Mouse (Mus musculus) gastrocnemius, postnatal 36 days (tissue): ENCODE measurements around the gene Wap. TPM values are rescaled to one million over a fixed set of nuclear protein-coding genes. Genes with fewer than 3 reads are reported as not detected.
"Not testable (repeated sequence)": the region's sequence is repeated elsewhere in the genome, so short reads cannot be mapped to it uniquely, and the experiment has no call there.

Experiments used
- DNase-seq, 2 experiments: peaks; one replicate each; pipeline ENCODE4 v3.0.0; 2022
- intact Hi-C: fragments of 180-260 bp; cut with DNase I; formaldehyde crosslinking; loops from one replicate; pipeline ENCODE4 v1.15.1; 2025
- long read RNA-seq, 2 experiments: library from polyadenylated mRNA; stranded (forward); transcript quantifications; one replicate each; pipeline ENCODE4 v2.0.0; 2021
- total RNA-seq, 2 experiments: library from RNA; stranded (reverse); gene quantifications; 2 replicates each; pipeline ENCODE4 v1.2.3; 2021

Gene Wap
- total RNA-seq: not detected
- long read RNA-seq, experiment 1: 0 reads
- long read RNA-seq, experiment 2: 0 reads

DNA sequence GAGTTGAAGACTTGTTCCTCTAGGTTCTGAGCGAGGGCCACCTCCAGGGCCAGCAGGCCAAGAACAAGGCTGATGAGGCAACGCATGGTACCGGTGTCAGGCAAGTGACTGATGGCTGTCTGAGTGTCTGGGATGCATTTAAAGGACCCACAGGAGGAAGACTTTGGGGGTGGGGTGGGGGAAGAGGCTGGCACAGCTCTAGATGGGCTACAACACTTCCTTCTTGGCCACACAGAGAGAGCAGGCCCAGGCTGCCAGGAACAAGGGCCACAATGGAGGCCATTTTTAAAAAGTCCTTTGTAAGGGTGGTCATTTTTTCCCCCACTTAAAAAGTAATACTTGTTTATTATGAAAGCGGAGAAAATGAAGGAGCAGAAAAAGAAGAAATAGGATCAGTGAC lies at the start of gene Wap:
Gene Wap (minus strand): TSS at position 101 of the 400 bp plus-strand sequence.
- intact Hi-C loops: no loop called here

DNA sequence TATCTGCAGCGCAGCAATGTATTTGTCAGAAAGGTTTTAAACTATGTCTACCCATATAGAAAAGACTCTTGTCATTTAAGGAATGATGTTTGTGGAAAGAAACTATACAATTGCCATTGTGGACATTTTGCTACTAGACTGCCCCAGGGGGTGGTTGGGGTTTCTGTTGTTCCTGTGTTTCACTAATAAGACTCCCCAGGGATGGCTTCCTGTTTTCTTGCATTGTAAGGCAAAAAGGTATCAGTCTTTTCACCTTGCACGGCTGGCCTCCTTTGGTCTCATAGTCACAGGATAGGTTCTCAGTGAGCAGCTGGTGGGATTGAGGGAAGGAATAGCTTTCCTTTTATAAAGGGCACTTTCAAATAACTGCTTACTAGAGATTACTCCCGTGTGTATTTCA lies 46.3 kb upstream of the Wap start:
- intact Hi-C loops: no loop called here
- DNase-seq: no peak

More for the DNA sequence above, at the start of gene Wap:
- no peak for DNase-seq

DNA sequence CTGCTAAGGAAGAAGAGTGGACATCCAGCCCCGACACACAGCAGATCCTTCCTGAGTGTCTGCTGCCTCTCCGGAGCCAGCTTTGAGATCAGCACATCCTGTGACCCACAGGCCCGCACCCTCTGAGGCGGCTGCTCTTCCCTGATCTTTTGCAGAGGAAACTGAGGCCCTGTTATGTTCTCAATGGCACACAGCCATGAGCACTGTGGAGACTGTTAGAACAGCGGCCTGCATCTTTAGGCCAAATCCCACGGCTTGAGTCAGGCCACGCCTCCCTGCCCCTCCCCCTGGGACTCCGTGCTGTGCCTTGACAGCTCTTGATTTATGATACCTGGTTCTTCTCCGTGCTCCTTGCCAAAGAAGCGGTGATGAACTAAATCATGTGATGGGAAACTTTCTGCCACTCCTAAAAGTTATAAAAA lies 42.0 kb upstream of the Wap start:
- DNase-seq: peak; percentile 31 to 59
- intact Hi-C loops: no loop called here

DNA sequence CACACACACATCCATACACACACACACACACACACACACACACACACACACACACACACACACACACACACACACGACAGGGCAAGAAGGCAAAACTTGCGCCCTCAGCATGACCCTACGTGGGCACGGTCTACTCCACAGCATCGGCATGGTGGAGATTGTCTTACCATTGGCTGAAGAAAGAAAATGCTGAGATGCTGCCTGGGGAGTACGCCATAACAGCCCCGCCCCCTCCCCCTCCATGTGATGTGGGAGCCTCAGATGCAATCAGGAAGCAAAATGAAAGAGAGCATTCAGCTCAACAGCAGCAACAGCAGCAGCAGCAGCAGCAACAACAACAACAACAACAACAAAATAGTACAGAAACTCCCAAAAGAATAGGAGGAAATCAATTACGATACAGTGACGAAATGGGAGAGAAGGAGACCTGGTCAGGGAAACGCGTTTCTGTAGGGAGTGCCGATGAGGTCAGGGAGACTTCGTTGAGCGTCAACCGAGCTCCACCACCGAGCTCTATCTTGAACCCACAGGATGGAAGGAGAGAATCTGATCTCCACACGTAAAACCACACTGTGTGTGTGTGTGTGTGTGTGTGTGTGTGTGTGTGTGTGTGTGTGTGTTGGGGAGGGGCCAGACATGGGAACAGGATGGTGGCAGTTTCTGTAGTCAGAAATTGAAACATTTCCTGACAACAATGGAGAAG lies 41.4 kb upstream of the Wap start:
- intact Hi-C loops: no loop called here

DNA sequence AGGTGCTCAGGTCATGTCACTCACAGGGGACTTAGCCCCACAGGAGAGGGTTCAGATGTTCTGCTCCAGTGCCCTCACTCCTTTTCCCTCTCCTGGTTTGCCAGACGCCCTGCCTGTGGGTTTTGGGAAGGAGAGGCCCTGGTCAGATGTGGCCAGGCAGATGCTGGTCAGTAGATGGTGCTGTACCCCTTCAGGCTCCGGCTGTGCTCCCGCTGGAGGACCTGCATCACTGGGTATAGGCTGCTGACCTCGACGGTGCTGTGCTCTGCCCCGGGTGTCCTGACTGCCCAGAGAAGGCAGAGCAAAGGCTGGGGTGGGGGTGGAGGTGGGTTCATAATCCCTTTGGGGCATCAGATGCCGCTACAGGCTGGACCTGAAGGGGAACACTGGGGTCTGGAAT lies 39.1 kb upstream of the Wap start:
- intact Hi-C loops: no loop called here
- DNase-seq: no peak

More for the DNA sequence above, 41.4 kb upstream of the Wap start:
- no peak for DNase-seq

DNA sequence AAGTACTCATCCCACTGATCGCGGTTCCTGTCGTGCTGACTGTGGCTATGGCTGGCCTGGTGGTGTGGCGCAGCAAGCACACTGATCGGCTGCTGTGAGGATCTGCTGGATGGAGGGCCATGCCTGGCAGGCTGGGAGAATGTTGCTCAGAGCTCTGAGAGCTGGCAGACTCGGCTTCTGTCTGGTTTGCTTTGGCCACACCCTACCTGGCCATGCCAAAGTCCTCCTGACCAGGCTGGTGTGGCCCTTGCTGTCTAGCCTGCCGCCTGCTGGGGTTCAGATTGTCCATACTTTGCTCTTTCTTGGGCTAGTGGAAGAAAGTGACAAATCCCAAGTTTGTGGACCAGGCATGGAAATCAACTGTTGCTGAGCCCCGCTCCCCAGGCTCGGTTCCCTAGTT lies 38.2 kb upstream of the Wap start:
- DNase-seq: no peak
- intact Hi-C loops: no loop called here

DNA sequence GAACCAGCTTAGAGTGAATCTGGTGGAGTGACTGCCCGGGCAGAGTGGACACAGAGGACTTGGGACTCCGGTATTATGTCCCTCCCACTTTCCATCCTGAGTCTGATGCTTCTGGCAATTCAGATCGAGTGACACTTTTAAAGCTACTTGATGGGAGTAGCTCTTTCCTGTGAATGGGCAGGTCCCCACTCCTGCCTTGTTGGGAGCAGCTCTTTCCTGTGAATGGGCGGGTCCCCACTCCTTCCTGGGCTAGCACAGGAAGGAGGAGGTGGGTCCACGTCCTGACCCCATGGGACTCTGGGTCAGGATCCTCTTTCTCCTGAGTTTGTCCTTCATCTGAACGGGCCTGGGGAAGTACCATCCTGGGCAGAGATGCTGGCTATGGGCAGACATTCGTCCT lies 37.0 kb upstream of the Wap start:
- intact Hi-C loops: no loop called here
- DNase-seq: no peak

DNA sequence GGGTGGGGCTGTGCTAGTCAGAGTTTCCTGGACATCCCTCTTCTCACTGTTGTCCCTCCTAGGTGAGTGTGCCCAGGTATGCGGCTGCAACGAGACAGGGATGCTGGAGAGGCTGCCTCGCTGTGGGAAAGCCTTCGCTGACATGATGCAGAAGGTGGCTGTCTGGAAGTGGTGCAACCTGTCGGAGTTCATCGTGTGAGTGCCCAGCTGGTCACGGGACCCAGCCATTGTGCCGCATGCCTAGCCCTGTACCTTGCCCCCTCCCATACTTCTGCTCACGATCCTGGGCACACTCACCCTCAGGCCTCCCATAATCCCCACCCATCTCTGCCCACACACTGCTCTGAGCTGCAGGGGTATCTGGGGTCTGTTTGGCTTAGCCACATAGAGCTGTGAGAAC lies 36.3 kb upstream of the Wap start:
- intact Hi-C loops: no loop called here
- DNase-seq: no peak

DNA sequence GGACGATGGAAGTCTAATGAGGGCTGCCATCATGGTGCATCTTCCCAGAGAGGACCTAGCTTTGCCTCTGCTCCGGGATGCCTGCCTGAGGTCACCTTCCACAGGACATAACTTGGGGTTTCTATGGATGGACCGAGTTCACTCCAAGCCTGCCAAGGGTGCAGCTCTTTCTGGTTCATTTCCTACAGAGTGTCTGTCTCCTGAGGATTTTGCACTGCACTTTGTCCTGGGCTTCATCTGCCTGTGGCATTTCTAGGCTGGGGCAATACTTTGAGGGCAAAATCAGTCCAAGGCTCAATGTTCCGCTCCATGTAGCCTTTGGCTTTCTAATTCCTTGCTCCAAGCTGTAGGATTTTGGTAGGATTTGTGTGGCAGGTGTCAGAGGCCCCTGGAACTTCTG lies 32.4 kb upstream of the Wap start:
- intact Hi-C loops: no loop called here
- no peak for DNase-seq

DNA sequence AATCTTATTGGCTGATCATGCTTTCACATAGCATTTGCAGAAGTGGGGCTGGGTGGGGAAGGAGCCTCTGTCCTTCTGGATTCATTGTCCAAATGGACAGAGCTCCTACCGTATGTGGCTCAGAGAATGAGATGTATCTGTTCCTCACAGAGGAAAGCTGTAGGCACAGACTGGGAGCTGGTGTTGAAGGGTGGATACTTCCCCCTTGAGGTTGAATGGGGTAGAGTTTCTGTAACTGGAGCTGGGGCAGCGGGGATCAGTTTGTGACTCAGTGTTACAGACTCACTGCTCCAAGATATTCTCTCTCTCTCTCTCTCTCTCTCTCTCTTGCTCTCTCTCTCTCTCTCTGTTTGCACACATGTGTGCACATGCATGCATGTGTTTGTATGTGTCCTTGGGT lies 31.6 kb upstream of the Wap start:
- intact Hi-C loops: no loop called here
- no peak for DNase-seq

DNA sequence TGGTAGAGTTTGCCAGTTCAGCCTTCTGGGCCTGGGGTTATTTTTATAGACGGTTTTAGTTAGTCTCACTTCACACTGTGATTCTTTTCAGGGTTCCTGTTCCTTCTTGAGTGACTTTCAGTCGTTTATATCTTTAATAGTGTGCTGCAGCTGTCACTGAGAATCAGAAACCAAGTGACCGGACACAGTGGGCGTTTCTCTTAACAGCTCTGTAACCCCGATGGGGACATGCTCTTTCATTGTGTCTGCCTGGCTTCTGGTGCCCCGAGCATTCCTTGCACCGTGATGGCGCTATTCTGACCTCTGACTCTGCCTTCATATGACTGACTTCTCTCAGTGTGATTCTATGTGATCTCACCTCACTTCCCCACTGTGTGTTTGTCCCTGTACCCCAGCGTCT lies 30.6 kb upstream of the Wap start:
- DNase-seq: no peak
- intact Hi-C loops: no loop called here

DNA sequence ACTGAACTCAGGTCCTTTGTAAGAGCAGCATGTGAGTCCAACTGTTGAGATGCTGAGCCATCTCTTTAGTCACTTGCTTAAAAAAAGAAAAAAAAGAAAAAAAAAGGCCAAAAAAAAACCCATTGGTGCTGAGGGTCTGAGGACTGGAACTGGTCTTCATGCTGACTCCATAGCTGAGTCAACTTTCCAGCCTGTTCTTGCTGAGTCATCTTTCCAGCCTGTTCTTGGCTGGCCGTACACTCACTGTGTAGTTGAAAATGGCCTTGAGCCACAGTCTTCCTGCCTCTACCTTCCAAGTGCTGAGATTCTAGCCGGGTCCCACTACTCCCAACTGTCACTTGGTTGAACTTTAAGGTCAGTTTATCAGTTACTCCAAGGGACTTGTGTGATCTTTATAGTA lies 28.2 kb upstream of the Wap start:
- no peak for DNase-seq
- intact Hi-C loops: no loop called here

DNA sequence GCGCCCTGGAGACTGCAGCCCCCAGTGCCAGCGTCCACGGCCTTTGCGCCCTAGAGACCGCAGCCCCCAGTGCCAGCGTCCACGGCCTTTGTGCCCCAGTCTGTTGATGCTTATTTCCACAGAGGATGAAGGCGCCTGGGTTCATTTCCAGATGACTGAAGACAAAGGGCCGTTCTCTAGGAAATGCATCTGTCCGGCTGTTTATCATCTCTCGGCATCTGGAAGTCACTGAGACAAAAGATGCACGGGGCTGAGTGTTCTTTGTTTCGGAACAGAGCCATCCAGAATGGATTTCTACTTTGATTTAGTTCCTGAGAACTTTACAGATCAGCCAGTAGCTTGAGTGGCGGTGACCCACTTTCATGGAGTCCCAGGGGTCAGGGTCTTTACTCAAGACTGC lies 22.8 kb upstream of the Wap start:
- DNase-seq: no peak
- intact Hi-C loops: no loop called here

DNA sequence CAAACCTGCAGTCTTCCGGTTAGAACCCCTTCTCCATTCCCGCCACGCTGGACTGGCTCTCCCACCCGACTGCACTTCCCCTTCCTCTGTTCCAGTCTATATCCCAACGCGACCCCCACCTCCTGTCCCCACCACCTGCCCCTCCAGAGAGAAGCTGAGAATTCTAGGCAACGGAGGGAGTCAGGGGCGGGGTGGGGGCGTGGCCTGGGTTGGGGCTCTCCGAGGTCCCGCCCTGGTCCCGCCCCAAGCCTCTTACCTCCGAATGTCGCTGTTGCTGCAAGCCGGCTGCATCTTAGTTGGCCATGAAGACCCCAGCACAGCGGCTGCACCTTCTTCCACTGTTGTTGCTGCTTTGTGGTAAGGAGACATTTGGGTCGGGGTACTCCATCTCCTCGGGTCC lies 19.8 kb upstream of the Wap start, which contains the start of gene Ramp3:
Gene Ramp3 (plus strand): TSS at position 251 of the 400 bp plus-strand sequence.
- intact Hi-C loops: loop anchor here (5.0 kb wide), 1 partner anchor 484 kb away; no protein-coding TSS in a partner anchor
- no peak for DNase-seq

DNA sequence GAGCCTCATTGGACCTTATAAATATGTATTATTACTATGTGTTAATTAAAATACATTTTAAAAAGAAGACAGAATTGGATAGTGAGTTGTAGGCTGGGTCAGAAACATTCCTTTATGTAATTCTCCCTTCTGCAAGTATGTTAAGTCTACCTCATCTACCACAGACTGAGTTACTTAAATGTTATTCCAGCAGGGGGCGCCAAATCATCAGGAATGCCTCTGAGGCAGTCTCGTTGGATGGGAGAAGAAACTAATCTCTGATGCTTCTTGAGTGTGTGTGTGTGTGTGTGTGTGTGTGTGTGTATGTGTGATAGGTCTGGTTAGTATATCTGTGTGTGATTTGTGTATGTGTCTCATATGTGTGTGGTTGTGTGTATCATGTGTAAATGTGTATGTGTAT lies 16.5 kb upstream of the Wap start:
- intact Hi-C loops: loop anchor here (1.0 to 5.0 kb wide), 2 partner anchors 113 to 487 kb away; no protein-coding TSS in a partner anchor
- peak in 1 of 2 experiments; percentile 69 for DNase-seq

DNA sequence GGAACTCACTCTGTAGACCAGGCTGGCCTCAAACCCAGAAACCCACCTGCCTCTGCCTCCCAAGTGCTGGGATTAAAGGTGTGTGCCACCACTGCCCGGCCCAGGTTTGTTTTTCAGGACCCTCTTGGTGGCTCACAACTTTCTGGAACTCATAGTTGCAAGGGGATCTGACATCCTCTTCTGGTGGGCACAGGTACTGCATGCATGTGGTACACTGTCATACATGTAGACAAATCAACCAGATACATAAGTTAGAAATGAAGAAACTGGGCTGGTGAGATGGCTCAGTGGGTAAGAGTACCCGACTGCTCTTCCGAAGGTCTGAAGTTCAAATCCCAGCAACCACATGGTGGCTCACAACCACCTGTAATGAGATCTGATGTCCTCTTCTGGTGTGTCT lies 14.5 kb upstream of the Wap start:
- intact Hi-C loops, DNase-seq: not testable (repeated sequence)

DNA sequence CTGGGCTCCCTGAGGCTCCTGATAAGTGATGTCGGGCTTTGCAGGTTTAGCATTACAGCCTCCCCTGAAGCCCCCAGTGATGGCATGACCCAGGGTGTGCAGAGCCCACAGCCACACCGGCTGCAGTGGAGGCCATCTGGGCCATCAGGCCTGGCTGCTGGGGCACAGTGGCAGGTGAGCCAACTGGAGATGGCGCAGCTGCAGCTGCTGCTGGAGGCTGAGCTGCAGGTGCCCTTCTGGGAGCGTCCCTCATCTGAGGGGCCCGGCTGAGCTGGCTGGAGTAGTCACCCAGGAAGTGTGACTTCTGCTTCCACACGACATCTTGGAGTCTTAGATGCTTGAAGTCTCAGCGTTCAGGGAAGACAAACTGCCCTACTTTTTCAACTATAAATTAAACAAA lies 12.1 kb upstream of the Wap start:
- intact Hi-C loops: no loop called here
- no peak for DNase-seq

DNA sequence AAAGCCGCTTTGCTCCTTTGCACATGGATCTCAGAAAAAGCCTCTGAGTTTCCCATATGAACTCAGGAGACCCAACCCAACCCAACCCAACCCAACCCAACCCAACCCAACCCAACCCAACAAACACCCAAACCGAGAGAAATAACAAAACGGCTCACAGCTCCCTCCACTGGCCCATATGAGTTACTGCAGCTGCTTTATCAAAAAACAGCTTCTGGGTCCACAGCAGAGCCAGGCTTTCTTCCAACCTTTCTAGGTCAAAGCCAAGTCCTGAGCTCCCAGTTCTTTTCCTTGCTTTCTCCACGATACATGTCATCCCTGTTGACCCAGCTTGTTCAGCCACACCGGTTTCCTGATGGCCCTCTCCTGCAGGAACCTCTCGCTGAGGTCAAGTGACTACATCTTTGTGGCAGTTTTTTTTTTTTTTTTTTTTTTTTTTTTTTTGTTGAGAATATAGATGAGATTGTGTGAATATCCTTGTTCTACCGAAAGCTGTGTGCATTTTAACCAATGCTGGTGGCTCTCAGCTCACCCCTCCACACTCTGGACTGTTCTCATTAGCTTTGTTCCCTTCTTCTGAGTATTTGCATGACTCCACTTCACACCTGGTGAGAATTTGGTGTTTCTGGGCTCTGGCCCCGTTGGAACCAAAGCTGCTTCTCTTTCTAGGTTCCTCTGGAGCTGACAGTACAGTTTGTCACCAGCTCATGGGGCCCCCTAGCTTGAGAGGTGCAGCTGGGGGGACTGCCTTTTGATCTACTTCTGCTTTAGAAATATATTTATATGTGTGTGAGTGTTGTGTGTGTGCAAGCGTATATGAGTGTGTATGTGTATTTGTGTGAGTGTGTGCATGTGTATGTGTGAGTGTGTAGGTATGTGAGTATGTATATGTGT lies 9.6 kb upstream of the Wap start:
- DNase-seq: no peak
- intact Hi-C loops: no loop called here

DNA sequence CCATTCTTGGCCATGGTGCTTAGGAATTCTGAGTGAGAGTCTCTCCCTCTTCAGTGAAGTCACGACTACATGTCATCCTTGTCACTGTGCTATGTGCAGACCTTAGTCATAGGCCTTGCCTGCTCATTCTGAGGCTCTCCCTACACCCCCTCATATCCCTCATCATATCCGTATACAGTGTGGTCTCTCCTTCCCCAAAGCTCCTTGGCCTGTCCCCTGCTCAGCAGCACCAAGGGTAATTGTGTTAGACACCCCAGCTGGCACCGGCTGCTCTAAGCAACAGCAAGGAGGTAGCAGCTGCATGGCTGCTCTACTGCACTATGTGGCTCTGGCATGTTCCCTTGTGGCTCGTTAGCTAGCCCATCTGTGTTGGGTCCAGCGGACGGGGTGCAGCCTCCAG lies 6.1 kb upstream of the Wap start:
- intact Hi-C loops: no loop called here
- no peak for DNase-seq

DNA sequence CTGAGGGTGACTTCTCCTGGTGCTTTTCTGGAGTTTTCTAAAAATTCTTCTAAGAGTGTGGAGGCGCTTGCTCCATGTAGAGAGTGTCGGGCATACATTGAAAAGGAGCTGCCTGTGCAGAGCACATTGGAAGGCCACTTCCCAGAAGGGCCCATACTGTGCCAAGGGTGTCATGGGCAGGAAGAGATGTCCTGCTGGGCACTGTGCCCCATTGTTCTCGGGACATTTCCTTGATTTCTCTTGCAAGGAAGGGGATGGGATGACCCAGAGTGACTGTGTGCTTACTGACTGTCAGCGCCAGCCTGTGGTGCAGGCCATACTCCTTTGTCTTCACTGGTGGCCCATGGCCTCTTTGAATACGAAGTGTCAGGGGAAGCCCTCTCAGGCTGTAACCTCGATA lies 635 bp upstream of the Wap start:
- DNase-seq: no peak
- intact Hi-C loops: no loop called here

DNA sequence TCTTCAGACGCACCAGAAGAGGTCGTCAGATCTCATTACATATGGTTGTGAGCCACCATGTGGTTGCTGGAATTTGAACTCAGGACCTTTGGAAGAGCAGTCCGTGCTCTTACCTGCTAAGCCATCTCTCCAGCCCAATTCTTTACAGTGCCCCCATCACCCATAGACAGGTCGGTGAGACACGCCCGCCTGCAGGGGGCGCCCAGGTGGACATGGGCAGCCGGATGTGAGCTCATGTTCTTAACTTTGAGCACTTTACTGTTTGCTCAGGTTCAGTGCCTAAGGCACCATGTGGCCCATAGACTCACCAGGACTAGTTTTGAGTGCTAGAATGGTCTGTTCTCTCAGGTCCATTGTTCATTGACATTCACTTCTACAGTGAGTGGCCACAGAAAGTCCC lies 2.3 kb downstream of the Wap start:
- DNase-seq: no peak
- intact Hi-C loops: no loop called here

DNA sequence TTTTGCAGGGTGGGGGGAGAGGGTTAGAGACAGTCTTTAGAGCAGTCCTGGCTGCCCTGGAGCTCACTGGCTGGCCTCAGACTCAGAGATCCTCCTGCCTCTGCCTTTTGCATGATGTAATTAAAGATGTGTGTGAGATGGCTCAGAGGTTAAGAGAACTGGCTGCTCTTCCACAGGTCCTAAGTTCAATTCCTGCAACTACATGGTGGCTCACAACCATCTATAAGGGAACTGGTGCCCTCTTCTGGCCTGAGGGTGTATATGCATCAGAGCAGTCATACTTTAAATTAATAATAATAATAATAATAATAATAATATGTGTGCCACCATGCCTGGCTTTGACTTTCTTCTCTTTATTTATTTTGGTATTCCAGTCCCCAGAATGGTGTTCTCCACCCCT lies 8.8 kb downstream of the Wap start:
- intact Hi-C loops: loop anchor here (5.0 kb wide), 1 partner anchor 167 kb away; no protein-coding TSS in a partner anchor
- DNase-seq: no peak
